Mouse (Mus musculus) intestine, postnatal 0 days (tissue): ENCODE measurements around the gene Cdh12. TPM values are rescaled to one million over a fixed set of nuclear protein-coding genes. Genes with fewer than 3 reads are reported as not detected.
A peak's percentile ranks its signal among the peaks of the same experiment; 100 is the strongest.
"Not testable (repeated sequence)": the region's sequence is repeated elsewhere in the genome, so short reads cannot be mapped to it uniquely, and the experiment has no call there.

ENCODE experiments used
- ATAC-seq: fragments of 200-750 bp; cut with Nextera tagmentation; 2 replicates; pipeline ENCODE4 v1.8.0; 2017; ENCODE audit warnings: mild to moderate bottlenecking, moderate TSS enrichment, moderate library complexity
- H3K27ac ChIP-seq: fragments of 300-500 bp; sonication (generic); 2 replicates; pipeline ENCODE4 v1.5.1; 2014; ENCODE audit warnings: mild to moderate bottlenecking, low read depth, low read length, moderate library complexity
- H3K27me3 ChIP-seq: fragments of 300-500 bp; sonication (generic); replicated peaks from 2 replicates; pipeline ENCODE4 v1.6.1; 2014; ENCODE audit warnings: low read length, mixed read lengths; ENCODE audit not compliant: control insufficient read depth, insufficient read depth
- H3K36me3 ChIP-seq: fragments of 300-500 bp; sonication (generic); 2 replicates; pipeline ENCODE4 v1.6.1; 2014; ENCODE audit warnings: mild to moderate bottlenecking, moderate library complexity; ENCODE audit not compliant: control insufficient read depth, insufficient read depth
- H3K4me1 ChIP-seq: fragments of 300-500 bp; sonication (generic); replicated peaks from 2 replicates; pipeline ENCODE4 v1.6.1; 2014; ENCODE audit warnings: antibody characterized with exemption, low read length, mixed read lengths; ENCODE audit not compliant: control insufficient read depth, insufficient read depth
- H3K4me2 ChIP-seq: fragments of 300-500 bp; sonication (generic); replicated peaks from 2 replicates; pipeline ENCODE4 v1.6.1; 2014; ENCODE audit warnings: low read depth, mild to moderate bottlenecking, moderate library complexity
- H3K4me3 ChIP-seq: fragments of 300-500 bp; sonication (generic); 2 replicates; pipeline ENCODE4 v1.5.1; 2014; ENCODE audit warnings: low read depth, low read length
- H3K9ac ChIP-seq: fragments of 300-500 bp; sonication (generic); 2 replicates; pipeline ENCODE4 v1.6.1; 2014; ENCODE audit warnings: mild to moderate bottlenecking, low read depth, low read length
- H3K9me3 ChIP-seq: fragments of 300-500 bp; sonication (generic); 2 replicates; pipeline ENCODE4 v1.6.1; 2016; ENCODE audit warnings: mixed run types; ENCODE audit not compliant: control insufficient read depth
- CTCF ChIP-seq: sonication (generic); IDR thresholded peaks from 2 replicates; pipeline ENCODE4 v1.5.1; 2016; ENCODE audit warnings: low read depth, mild to moderate bottlenecking, control low read depth, antibody characterized with exemption, moderate library complexity
- WGBS: fragments of 180-500 bp; shearing (Covaris S2); extraction: QIAGEN DNeasy Blood & Tissue Kit; methylation state at CpG from one replicate; pipeline ENCODE4 v1.1.7; 2014; 5-methylcytosine and 5-hydroxymethylcytosine counted together
- polyA plus RNA-seq: library from polyadenylated mRNA; unstranded; fragments of >200 nt; fragmentation: Nextera tagmentation; extraction: Ambion mirVana; gene quantifications from 2 replicates; pipeline ENCODE4 v1.2.1, GENCODE M21; 2015

The Cdh12 gene
- polyA plus RNA-seq, 1 experiment from 2014 or later, result 0.10 TPM

DNA sequence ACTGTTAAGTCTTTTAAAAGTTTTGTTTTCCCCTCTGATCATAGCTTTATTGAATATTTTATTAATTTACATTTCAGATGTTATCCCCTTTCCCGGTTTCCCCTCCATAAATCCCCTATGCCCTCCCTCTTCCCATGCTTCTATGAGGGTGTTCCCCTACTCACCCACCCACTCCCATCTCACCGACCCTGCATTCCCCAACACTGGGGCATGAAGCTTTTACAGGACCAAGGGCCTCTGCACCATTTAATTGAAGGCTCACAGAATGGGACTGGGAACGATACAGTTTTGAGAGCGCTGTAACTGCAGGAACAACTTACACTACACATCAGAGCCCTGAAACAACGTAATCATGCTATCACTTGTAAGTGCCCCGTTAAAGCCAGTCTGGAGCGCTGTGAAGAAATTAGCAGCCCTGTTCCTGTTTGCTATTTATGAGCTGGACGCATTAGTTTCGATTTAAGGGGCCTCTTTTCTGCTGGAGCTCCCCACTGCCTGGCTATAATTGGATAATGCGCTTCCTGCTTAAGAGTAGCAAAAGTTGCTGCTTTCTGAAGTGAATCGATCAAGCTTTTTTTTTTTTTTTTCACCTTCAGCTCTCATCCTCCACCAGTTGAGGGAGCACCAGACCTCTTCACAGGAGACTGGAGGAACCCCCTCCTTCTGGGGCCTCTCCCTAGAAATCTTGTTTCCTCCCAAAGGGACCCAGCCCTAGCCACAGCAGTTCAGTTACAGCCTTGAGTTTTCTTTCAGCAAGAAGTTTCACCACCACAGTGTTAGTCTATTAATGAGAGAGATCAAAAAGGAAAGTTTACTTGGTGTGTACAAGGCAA, 660.2 kb downstream of the Cdh12 start:
- Histone ChIP-seq H3K4me3 (peak overlapping the region; percentile 25), H3K9ac (no peak overlapping the region)

DNA sequence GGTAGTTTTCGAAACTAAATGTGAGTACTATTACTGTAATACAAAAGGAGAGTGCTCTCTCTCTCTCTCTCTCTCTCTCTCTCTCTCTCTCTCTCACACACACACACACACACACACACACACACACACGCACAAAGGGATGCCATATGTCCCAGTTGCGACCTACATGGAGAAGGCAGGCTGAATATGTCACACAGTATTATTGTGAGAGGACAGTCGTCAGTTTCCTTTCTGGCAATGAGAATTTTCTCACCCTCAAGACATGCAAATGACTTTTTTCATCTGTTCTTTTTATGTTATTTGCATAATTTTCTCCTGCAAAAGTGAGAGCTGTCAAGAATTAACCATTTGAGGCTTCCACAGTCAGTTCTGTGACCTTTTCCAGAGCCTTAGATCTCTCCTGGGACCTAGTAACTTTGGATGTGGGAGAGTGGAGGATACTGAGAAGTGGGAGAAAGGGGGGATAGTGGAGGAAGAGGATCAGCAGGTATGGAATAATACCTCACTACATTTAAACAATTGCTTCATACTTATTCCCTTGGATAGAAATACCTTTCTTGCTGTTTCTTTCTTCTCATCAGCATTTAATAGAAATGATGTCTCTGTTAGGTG, 660.9 kb downstream of the Cdh12 start:
- TF ChIP-seq CTCF, result no peak
- Histone ChIP-seq H3K27ac (no peak overlapping the region), H3K27me3 (no peaks in the 10 kb centered on the region), H3K9me3 (no peaks in the 10 kb centered on the region), H3K4me3 (no peak overlapping the region), H3K36me3 (no peaks in the 10 kb centered on the region), H3K9ac (no peak overlapping the region), H3K4me2 (no peak overlapping the region), H3K4me1 (no peaks in the 10 kb centered on the region)
- no peak for ATAC-seq
- WGBS, result 75% methylated on average over 4 of the region's 4 CpGs

More for the DNA sequence above, 660.2 kb downstream of the Cdh12 start:
- no peaks in the 10 kb centered on the region for H3K36me3 ChIP-seq
- TF ChIP-seq CTCF, result peak; percentile 42
- WGBS, result 22% methylated on average over 11 of the region's 11 CpGs
- no peak overlapping the region for H3K27ac ChIP-seq
- no peak for ATAC-seq
- H3K4me2 ChIP-seq, result peak overlapping the region; percentile 54
- no peaks in the 10 kb centered on the region for H3K27me3 ChIP-seq
- no peaks in the 10 kb centered on the region for H3K4me1 ChIP-seq
- H3K9me3 ChIP-seq, result no peaks in the 10 kb centered on the region

GRCm38 (mm10) chr15:21110874-21111603, 662.0 kb downstream of the Cdh12 start:
- H3K4me2 ChIP-seq, result peak overlapping the region; percentile 49
- no peaks in the 10 kb centered on the region for H3K4me1 ChIP-seq
- H3K36me3 ChIP-seq, result no peaks in the 10 kb centered on the region
- no peaks in the 10 kb centered on the region for H3K27me3 ChIP-seq
- no peak overlapping the region for H3K9ac ChIP-seq
- TF ChIP-seq CTCF, result no peak
- ATAC-seq, result no peak
- WGBS, result 17% methylated on average over 23 of the region's 23 CpGs
- peak overlapping the region; percentile 26 for H3K4me3 ChIP-seq
- H3K27ac ChIP-seq, result no peak overlapping the region
- H3K9me3 ChIP-seq, result no peaks in the 10 kb centered on the region

GRCm38 (mm10) chr15:21114775-21115174, 665.7 kb downstream of the Cdh12 start:
- not testable (repeated sequence) for H3K4me3 ChIP-seq, H3K4me1 ChIP-seq, H3K9ac ChIP-seq, H3K36me3 ChIP-seq, H3K27ac ChIP-seq, H3K4me2 ChIP-seq, ATAC-seq, H3K9me3 ChIP-seq, H3K27me3 ChIP-seq
- WGBS, result no CpG with 5 or more reads among the region's 2 CpGs

DNA sequence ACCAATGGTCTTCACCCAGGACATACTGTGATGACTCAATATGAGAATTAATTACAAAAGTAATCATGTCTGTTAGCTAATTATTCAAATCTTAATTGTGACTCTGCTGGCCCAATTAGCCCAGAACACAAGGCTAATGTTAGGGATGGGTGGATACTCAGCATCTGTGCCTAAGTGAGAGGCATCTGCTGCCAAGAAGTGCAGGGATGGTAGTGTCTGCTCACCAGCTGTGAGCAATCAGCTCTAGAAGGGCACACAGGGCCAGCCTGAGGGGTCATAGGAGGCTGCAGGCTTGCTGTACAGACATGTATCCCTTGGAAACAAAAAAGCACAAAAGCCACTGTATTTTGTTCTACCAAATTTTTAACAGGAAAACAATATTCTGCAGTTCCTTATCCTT, 681.6 kb downstream of the Cdh12 start:
- TF ChIP-seq CTCF, result no peak
- no peaks in the 10 kb centered on the region for H3K27me3 ChIP-seq
- no peaks in the 10 kb centered on the region for H3K36me3 ChIP-seq
- H3K9ac ChIP-seq, result no peak overlapping the region
- H3K9me3 ChIP-seq, result no peaks in the 10 kb centered on the region
- no peak overlapping the region for H3K27ac ChIP-seq
- no peaks in the 10 kb centered on the region for H3K4me1 ChIP-seq
- ATAC-seq, result no peak
- H3K4me3 ChIP-seq, result no peak overlapping the region
- no peak overlapping the region for H3K4me2 ChIP-seq

DNA sequence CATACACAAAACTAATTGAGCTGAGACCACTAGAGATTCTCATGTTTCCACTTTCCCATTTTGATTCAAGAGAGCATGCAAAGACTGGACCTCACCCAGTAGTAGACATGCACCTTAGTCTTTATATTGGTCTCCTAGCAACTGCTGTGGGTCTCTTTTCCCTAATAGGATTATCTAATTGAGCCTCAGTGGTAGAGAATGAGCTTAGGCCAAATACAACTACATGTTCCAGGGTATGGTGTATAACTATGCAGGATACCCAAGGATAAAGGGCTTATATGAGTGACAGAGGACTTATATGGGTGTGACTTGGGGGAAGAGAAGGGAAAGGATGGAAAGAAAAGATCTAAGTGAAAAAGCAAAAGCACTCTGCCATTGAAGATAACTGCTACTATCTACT, 683.9 kb downstream of the Cdh12 start:
- Histone ChIP-seq H3K9ac (no peak overlapping the region), H3K27me3 (no peaks in the 10 kb centered on the region), H3K9me3 (no peaks in the 10 kb centered on the region), H3K4me1 (no peaks in the 10 kb centered on the region), H3K27ac (no peak overlapping the region), H3K4me3 (no peak overlapping the region), H3K4me2 (no peak overlapping the region), H3K36me3 (no peaks in the 10 kb centered on the region)
- no peak for TF ChIP-seq CTCF
- ATAC-seq, result no peak
